Mouse (Mus musculus) ES-Bruce4 (cell line): Measurements from ENCODE around the gene Jam3. TPM values are rescaled to one million over a fixed set of nuclear protein-coding genes. Genes with fewer than 3 reads are reported as not detected.

ENCODE experiments used
- H3K27ac ChIP-seq: 2 replicates; pipeline ENCODE4 v1.5.1; 2012; ENCODE audit warnings: low read length, inconsistent platforms; ENCODE audit not compliant: insufficient read depth
- H3K27me3 ChIP-seq: 2 replicates; pipeline ENCODE4 v1.6.1; 2012; ENCODE audit warnings: mild to moderate bottlenecking, low read length, inconsistent platforms; ENCODE audit not compliant: control insufficient read depth, poor library complexity, insufficient read depth, severe bottlenecking
- H3K36me3 ChIP-seq: 2 replicates; pipeline ENCODE4 v1.6.1; 2012; ENCODE audit warnings: inconsistent platforms, mild to moderate bottlenecking, low read length, moderate library complexity; ENCODE audit not compliant: control insufficient read depth, poor library complexity, insufficient read depth, severe bottlenecking
- H3K4me1 ChIP-seq: one replicate; pipeline ENCODE4 v1.8.1; 2011; ENCODE audit warnings: low read length; ENCODE audit not compliant: control insufficient read depth, insufficient read depth
- H3K4me3 ChIP-seq: 2 replicates; pipeline ENCODE4 v1.5.1; 2011; ENCODE audit warnings: low read depth, mild to moderate bottlenecking, low read length
- H3K9ac ChIP-seq: 2 replicates; pipeline ENCODE4 v1.6.1; 2012; ENCODE audit warnings: low read depth, mild to moderate bottlenecking, inconsistent platforms; ENCODE audit not compliant: poor library complexity, severe bottlenecking
- H3K9me3 ChIP-seq: replicated peaks from 2 replicates; pipeline ENCODE4 v1.6.1; 2012; ENCODE audit warnings: mild to moderate bottlenecking, low read length, inconsistent platforms; ENCODE audit not compliant: control insufficient read depth, poor library complexity, insufficient read depth, severe bottlenecking
- CTCF ChIP-seq: IDR thresholded peaks from one replicate; pipeline ENCODE4 v1.8.1; 2011; ENCODE audit warnings: low read depth, low read length
- EP300 ChIP-seq: IDR thresholded peaks from 2 replicates; pipeline ENCODE4 v1.6.1; 2011; ENCODE audit warnings: low read depth, low read length; ENCODE audit not compliant: insufficient read depth
- POLR2A ChIP-seq: IDR thresholded peaks from one replicate; pipeline ENCODE4 v1.8.1; 2011; ENCODE audit warnings: low read length; ENCODE audit not compliant: insufficient read depth
- polyA plus RNA-seq: library from polyadenylated mRNA; stranded (reverse); fragments of >200 nt; gene quantifications from 2 replicates; pipeline ENCODE4 v1.2.4, GENCODE M21; 2011; ENCODE audit warnings: low read depth; ENCODE audit not compliant: missing spikeins, insufficient read depth, insufficient read length

Gene Jam3
- polyA plus RNA-seq, 1 experiment, result 8.6 TPM

DNA sequence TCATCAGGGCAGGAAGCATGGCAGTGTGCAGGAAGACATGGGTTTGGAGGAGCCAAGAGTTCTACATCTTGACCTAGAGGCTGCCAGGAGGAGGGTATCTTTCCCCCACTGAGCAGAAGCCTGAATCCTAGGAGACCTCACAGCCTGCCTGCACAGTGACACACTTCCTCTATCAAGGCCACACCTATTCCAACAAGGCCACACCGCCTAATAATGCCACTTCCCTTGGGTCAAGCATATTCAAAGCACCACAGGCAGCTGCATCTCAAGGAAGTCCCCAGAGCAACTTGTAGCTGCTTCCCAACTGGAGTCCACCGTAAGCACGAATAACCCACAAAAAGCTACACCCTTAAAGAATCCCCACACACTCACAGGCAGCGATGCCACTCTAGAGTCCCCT is 33.1 kb downstream of the Jam3 start:
- Histone ChIP-seq H3K4me1 (no peaks in the 10 kb centered on the region), H3K36me3 (no peaks in the 10 kb centered on the region), H3K27me3 (no peaks in the 10 kb centered on the region), H3K4me3 (no peak overlapping the region), H3K27ac (no peak overlapping the region), H3K9me3 (no peaks in the 10 kb centered on the region; the same call in 1 of the 2 replicates), H3K9ac (no peak overlapping the region)
- TF ChIP-seq POLR2A (no peak), CTCF (no peak), EP300 (no peak)

DNA sequence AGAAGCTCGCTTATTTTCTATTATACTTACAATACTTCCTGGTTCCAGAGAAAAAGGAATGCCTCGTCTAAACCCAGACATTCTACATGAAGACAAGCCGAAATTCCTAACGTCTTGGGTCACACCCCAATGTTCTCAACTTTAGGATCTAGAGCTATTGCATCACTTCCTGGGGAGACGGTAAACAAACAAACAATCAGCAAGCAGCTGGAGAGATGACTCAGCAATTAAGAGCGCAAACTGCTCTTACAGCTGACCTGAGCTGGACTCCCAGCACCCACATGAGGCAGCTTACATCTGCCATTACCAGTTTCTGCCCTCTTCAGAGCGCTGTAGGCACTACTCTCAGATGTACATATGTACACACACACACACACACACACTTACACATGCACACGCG is 34.0 kb downstream of the Jam3 start:
- Histone ChIP-seq H3K4me1 (no peaks in the 10 kb centered on the region), H3K27me3 (no peaks in the 10 kb centered on the region), H3K9ac (no peak overlapping the region), H3K9me3 (no peaks in the 10 kb centered on the region), H3K27ac (peak overlapping the region; percentile 38; the same call in 1 of the 2 replicates), H3K36me3 (no peaks in the 10 kb centered on the region), H3K4me3 (no peak overlapping the region)
- TF ChIP-seq POLR2A, result no peak
- TF ChIP-seq EP300, result 0 out of 2 replicates have a peak, but pooled peaks have one; percentile 53
- TF ChIP-seq CTCF, result no peak

- no peak for TF ChIP-seq CTCF
- no peak for TF ChIP-seq EP300
- TF ChIP-seq POLR2A, result no peak
- H3K36me3 ChIP-seq, result no peaks in the 10 kb centered on the region
- H3K9me3 ChIP-seq, result no peaks in the 10 kb centered on the region
- H3K27ac ChIP-seq, result no peak overlapping the region
- no peak overlapping the region for H3K9ac ChIP-seq
- no peak overlapping the region for H3K4me3 ChIP-seq
- H3K27me3 ChIP-seq, result no peaks in the 10 kb centered on the region
- no peaks in the 10 kb centered on the region for H3K4me1 ChIP-seq
Measured at GRCm38 (mm10) chr9:27111756-27112155, 43.5 kb downstream of the Jam3 start.

- no peak for TF ChIP-seq POLR2A
- TF ChIP-seq CTCF, result no peak
- TF ChIP-seq EP300, result no peak
- H3K4me3 ChIP-seq, result no peak overlapping the region
- H3K36me3 ChIP-seq, result no peaks in the 10 kb centered on the region
- no peak overlapping the region for H3K9ac ChIP-seq
- H3K9me3 ChIP-seq, result no peaks in the 10 kb centered on the region
- no peaks in the 10 kb centered on the region for H3K4me1 ChIP-seq
- no peak overlapping the region for H3K27ac ChIP-seq
- no peaks in the 10 kb centered on the region for H3K27me3 ChIP-seq
Measured at GRCm38 (mm10) chr9:27110681-27111080, 44.5 kb downstream of the Jam3 start.

DNA sequence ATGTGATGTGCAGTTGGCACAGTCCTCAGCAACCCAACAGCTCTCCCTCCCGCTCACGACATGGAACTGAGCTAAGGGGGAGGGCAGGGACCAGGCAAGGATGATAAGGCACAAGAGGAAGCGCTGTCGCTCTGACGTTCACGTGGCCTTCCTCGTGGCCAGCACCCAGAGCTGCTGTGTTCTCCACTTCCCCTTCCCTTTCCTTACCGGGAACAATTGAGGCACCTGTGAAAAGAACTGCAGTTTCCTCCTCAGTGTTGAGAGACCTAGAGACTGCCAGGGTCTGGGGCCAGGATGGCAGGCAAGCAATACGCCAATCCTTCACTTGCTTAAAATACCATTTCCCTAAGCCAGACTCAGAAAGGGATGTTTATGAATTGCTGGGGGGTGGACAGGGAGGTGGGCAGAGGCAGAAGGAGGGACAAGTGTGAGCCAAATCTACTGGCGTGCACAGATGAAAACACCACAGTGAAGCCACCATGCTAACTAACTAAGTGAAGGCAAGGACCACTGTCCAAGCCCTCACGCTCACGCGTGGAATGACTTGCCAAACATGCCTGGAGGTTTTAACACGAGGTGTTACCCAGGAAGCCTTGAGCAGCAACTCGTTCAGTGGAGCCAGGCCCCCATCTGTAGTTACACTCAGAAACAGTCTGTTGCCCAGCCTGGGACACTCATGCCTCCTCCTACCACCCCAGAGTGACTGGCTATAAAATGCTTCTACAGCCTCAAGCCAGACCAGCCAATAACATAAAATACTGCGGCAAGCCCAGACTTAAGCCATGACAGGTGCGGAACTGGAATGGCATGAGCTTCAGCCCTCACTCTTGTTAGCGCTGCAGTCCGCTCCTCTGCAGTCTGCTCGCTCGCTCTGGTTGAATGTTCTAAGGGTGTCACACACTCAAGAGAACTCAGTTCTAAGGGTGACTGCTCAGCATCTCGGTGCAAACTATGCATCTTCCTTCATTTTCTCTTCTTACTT is 45.4 kb downstream of the Jam3 start:
- Histone ChIP-seq H3K27ac (no peak overlapping the region), H3K27me3 (no peaks in the 10 kb centered on the region), H3K36me3 (no peaks in the 10 kb centered on the region), H3K9me3 (no peaks in the 10 kb centered on the region), H3K4me3 (no peak overlapping the region), H3K9ac (no peak overlapping the region), H3K4me1 (no peaks in the 10 kb centered on the region)
- no peak for TF ChIP-seq POLR2A
- no peak for TF ChIP-seq CTCF
- TF ChIP-seq EP300, result no peak

DNA sequence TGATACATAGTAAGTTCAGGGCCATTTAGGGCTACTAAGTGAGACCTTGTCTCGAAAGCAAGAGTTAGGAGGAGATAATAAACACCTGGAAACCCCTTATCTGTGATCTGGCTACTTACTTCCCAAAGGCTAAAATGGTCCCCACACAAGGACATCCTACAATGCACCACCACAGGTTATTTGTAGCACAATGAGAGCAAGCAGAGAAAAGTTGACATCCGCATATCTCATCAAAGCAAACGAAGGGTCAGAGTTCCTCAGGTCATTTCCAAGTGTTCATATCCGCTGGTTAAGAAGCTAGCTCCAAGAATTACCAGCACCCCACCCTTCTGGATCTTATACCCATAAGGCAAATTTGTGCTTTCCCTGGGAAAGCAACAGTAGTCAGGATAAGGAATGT is 46.8 kb downstream of the Jam3 start:
- no peak overlapping the region for H3K27ac ChIP-seq
- TF ChIP-seq CTCF, result no peak
- TF ChIP-seq EP300, result no peak
- TF ChIP-seq POLR2A, result no peak
- no peaks in the 10 kb centered on the region for H3K4me1 ChIP-seq
- no peak overlapping the region for H3K4me3 ChIP-seq
- no peaks in the 10 kb centered on the region for H3K27me3 ChIP-seq
- H3K36me3 ChIP-seq, result no peaks in the 10 kb centered on the region
- H3K9me3 ChIP-seq, result no peaks in the 10 kb centered on the region
- no peak overlapping the region for H3K9ac ChIP-seq
